Mouse (Mus musculus) limb, embryonic 14.5 days (tissue): ENCODE data around the gene Hdc. TPM values are rescaled to one million over a fixed set of nuclear protein-coding genes. Genes with fewer than 3 reads are reported as not detected.

Experiments used
- ATAC-seq: fragments of 200-750 bp; cut with Nextera tagmentation; 2 replicates; pipeline ENCODE4 v1.8.0; 2017; ENCODE audit warnings: low read depth, moderate number of reproducible peaks, moderate TSS enrichment; ENCODE audit not compliant: low FRiP score
- DNase-seq: peaks from one replicate; pipeline ENCODE4 v3.0.0-alpha.2; 2015; ENCODE audit warnings: low spot score
- H3K27ac ChIP-seq: fragments of 300-500 bp; sonication (generic); replicated peaks from 2 replicates; pipeline ENCODE4 v1.5.1; 2014; ENCODE audit warnings: low read depth, mild to moderate bottlenecking, low read length, moderate library complexity, mixed read lengths
- H3K27me3 ChIP-seq: fragments of 300-500 bp; sonication (generic); 2 replicates; pipeline ENCODE4 v1.6.1; 2014; ENCODE audit warnings: low read length, mixed read lengths; ENCODE audit not compliant: control insufficient read depth, insufficient read depth
- H3K36me3 ChIP-seq: fragments of 300-500 bp; sonication (generic); 2 replicates; pipeline ENCODE4 v1.6.1; 2014; ENCODE audit warnings: mild to moderate bottlenecking, low read length, moderate library complexity, mixed read lengths; ENCODE audit not compliant: control insufficient read depth, insufficient read depth
- H3K4me1 ChIP-seq: fragments of 300-500 bp; sonication (generic); 2 replicates; pipeline ENCODE4 v1.6.1; 2014; ENCODE audit warnings: antibody characterized with exemption, low read length, mixed read lengths; ENCODE audit not compliant: control insufficient read depth, insufficient read depth
- H3K4me2 ChIP-seq: fragments of 300-500 bp; sonication (generic); replicated peaks from 2 replicates; pipeline ENCODE4 v1.6.1; 2014; ENCODE audit warnings: low read depth, mild to moderate bottlenecking, low read length, moderate library complexity; ENCODE audit not compliant: severe bottlenecking
- H3K4me3 ChIP-seq: fragments of 300-500 bp; sonication (generic); replicated peaks from 2 replicates; pipeline ENCODE4 v1.5.1; 2014; ENCODE audit warnings: low read length
- H3K9ac ChIP-seq: fragments of 300-500 bp; sonication (generic); 2 replicates; pipeline ENCODE4 v1.6.1; 2014; ENCODE audit warnings: mild to moderate bottlenecking, low read depth, low read length, moderate library complexity; ENCODE audit not compliant: severe bottlenecking
- H3K9me3 ChIP-seq: fragments of 300-500 bp; sonication (generic); 2 replicates; pipeline ENCODE4 v1.6.1; 2016; ENCODE audit warnings: low read length; ENCODE audit not compliant: control insufficient read depth
- POLR2A ChIP-seq: fragments of 200-500 bp; IDR thresholded peaks from 2 replicates; pipeline ENCODE4 v1.8.0; 2012; ENCODE audit warnings: inconsistent platforms, mild to moderate bottlenecking, moderate library complexity, borderline replicate concordance; ENCODE audit not compliant: insufficient read depth, insufficient read length; ENCODE audit errors: extremely low read depth
- WGBS: fragments of 180-500 bp; shearing (Covaris S2); extraction: QIAGEN DNeasy Blood & Tissue Kit; methylation state at CpG from one replicate; pipeline ENCODE4 v1.1.7; 2014; 5-methylcytosine and 5-hydroxymethylcytosine counted together
- polyA plus RNA-seq, 2 experiments: library from polyadenylated mRNA; depleted of rRNA in 1 of 2; stranded (reverse) in 1 of 2; unstranded in 1 of 2; fragments of >200 nt; fragmentation: Nextera tagmentation in 1 of 2; extraction: Ambion mirVana in 1 of 2; gene quantifications; 2 replicates each; pipeline versions ENCODE4 v1.2.1 to v1.2.3; 2012 to 2014

Hdc gene
- polyA plus RNA-seq, 2 experiments: 19.3 to 40.6 TPM

- H3K36me3 ChIP-seq: no peaks in the 10 kb centered on the region
- ATAC-seq: no peak
- H3K4me2 ChIP-seq: no peak overlapping the region
- H3K27ac ChIP-seq: no peak overlapping the region
- H3K27me3 ChIP-seq: no peaks in the 10 kb centered on the region
- H3K9ac ChIP-seq: no peak overlapping the region
- 89% methylated on average over 7 of the region's 7 CpGs for WGBS
- H3K9me3 ChIP-seq: no peaks in the 10 kb centered on the region
- H3K4me1 ChIP-seq: no peaks in the 10 kb centered on the region
- H3K4me3 ChIP-seq: no peak overlapping the region
- no peak for TF ChIP-seq POLR2A
- DNase-seq: no peak
Observed at GRCm38 (mm10) chr2:126596347-126597072, 22.6 kb downstream of the Hdc start.

- Histone ChIP-seq H3K9me3 (no peaks in the 10 kb centered on the region), H3K27ac (no peak overlapping the region), H3K9ac (peak overlapping the region; percentile 45), H3K27me3 (no peaks in the 10 kb centered on the region), H3K36me3 (no peaks in the 10 kb centered on the region), H3K4me3 (peak overlapping the region; percentile 31), H3K4me1 (no peaks in the 10 kb centered on the region), H3K4me2 (peak overlapping the region; percentile 51)
- ATAC-seq (peak; percentile 65), DNase-seq (peak; percentile 63)
- no peak for TF ChIP-seq POLR2A
- WGBS: 25% methylated on average over 26 of the region's 26 CpGs
Observed at GRCm38 (mm10) chr2:126593831-126594610, 25.1 kb downstream of the Hdc start.

- WGBS: 94% methylated on average over 4 of the region's 4 CpGs
- TF ChIP-seq POLR2A: no peak
- ATAC-seq (no peak), DNase-seq (no peak)
- Histone ChIP-seq H3K36me3 (no peaks in the 10 kb centered on the region), H3K27ac (no peak overlapping the region), H3K4me2 (no peak overlapping the region), H3K4me3 (no peak overlapping the region), H3K4me1 (no peaks in the 10 kb centered on the region), H3K27me3 (no peaks in the 10 kb centered on the region), H3K9ac (no peak overlapping the region), H3K9me3 (no peaks in the 10 kb centered on the region)
Observed at GRCm38 (mm10) chr2:126591304-126591703, 27.8 kb downstream of the Hdc start.

- WGBS: 77% methylated on average over 3 of the region's 3 CpGs
- H3K4me1 ChIP-seq: no peaks in the 10 kb centered on the region
- H3K36me3 ChIP-seq: no peaks in the 10 kb centered on the region
- no peak overlapping the region for H3K4me2 ChIP-seq
- H3K27me3 ChIP-seq: no peaks in the 10 kb centered on the region
- no peak overlapping the region for H3K27ac ChIP-seq
- no peaks in the 10 kb centered on the region for H3K9me3 ChIP-seq
- no peak for TF ChIP-seq POLR2A
- H3K4me3 ChIP-seq: no peak overlapping the region
- ATAC-seq (no peak), DNase-seq (no peak)
- H3K9ac ChIP-seq: no peak overlapping the region
Observed at GRCm38 (mm10) chr2:126587468-126587867, 31.6 kb downstream of the Hdc start.

- H3K4me3 ChIP-seq: no peak overlapping the region
- H3K9me3 ChIP-seq: no peaks in the 10 kb centered on the region
- WGBS: 76% methylated on average over 8 of the region's 8 CpGs
- no peak overlapping the region for H3K27ac ChIP-seq
- no peak for TF ChIP-seq POLR2A
- H3K36me3 ChIP-seq: no peaks in the 10 kb centered on the region
- H3K4me1 ChIP-seq: no peaks in the 10 kb centered on the region
- no peak for ATAC-seq
- H3K27me3 ChIP-seq: no peaks in the 10 kb centered on the region
- H3K4me2 ChIP-seq: no peak overlapping the region
- no peak overlapping the region for H3K9ac ChIP-seq
- no peak for DNase-seq
Observed at GRCm38 (mm10) chr2:126584621-126585369, 34.3 kb downstream of the Hdc start.
